Mouse (Mus musculus) embryonic facial prominence, embryonic 10.5 days (tissue): ENCODE results near the gene Uhrf2. TPM values are rescaled to one million over a fixed set of nuclear protein-coding genes. Genes with fewer than 3 reads are reported as not detected.
A peak's percentile ranks its signal among the peaks of the same experiment; 100 is the strongest.
"Not testable (repeated sequence)": the region's sequence is repeated elsewhere in the genome, so short reads cannot be mapped to it uniquely, and the experiment has no call there.

Experiments
- DNase-seq: peaks from one replicate; pipeline ENCODE4 v3.0.0-alpha.2; 2017; ENCODE audit warnings: low spot score
- H3K27ac ChIP-seq: fragments of 300-500 bp; sonication (generic); replicated peaks from 2 replicates; pipeline ENCODE4 v1.5.1; 2016; ENCODE audit warnings: mild to moderate bottlenecking
- H3K27me3 ChIP-seq: fragments of 300-500 bp; sonication (generic); replicated peaks from 2 replicates; pipeline ENCODE4 v1.6.1; 2016; ENCODE audit warnings: low read depth, mild to moderate bottlenecking; ENCODE audit not compliant: poor library complexity, severe bottlenecking
- H3K36me3 ChIP-seq: fragments of 300-500 bp; sonication (generic); replicated peaks from 2 replicates; pipeline ENCODE4 v1.6.1; 2016; ENCODE audit warnings: mild to moderate bottlenecking, moderate library complexity
- H3K4me1 ChIP-seq: fragments of 300-500 bp; sonication (generic); 2 replicates; pipeline ENCODE4 v1.6.1; 2016
- H3K4me3 ChIP-seq: fragments of 300-500 bp; sonication (generic); 2 replicates; pipeline ENCODE4 v1.5.1; 2016; ENCODE audit warnings: mild to moderate bottlenecking, moderate library complexity
- H3K9me3 ChIP-seq: fragments of 300-500 bp; sonication (generic); 2 replicates; pipeline ENCODE4 v1.6.1; 2016; ENCODE audit warnings: mild to moderate bottlenecking
- WGBS: fragments of 180-500 bp; shearing (Covaris S2); methylation state at CpG from one replicate; pipeline ENCODE4 v1.1.7; 2016; 5-methylcytosine and 5-hydroxymethylcytosine counted together
- polyA plus RNA-seq: library from polyadenylated mRNA; unstranded; fragments of >200 nt; fragmentation: Nextera tagmentation; extraction: Ambion mirVana; gene quantifications from 2 replicates; pipeline ENCODE4 v1.2.1, GENCODE M21; 2016

Uhrf2 gene
- polyA plus RNA-seq, result 84.7 and 85.7 TPM in 2 replicates

- H3K4me1 ChIP-seq, result peaks cover 36% of the 10 kb centered on the region
- peaks cover 8% of the 10 kb centered on the region; the same call in 1 of the 2 replicates for H3K36me3 ChIP-seq
- H3K27ac ChIP-seq, result peak within 1 kb of the TSS; percentile 98
- WGBS, result under 1% methylated on average over 74 of the region's 74 CpGs
- DNase-seq, result peak; percentile 98
- H3K4me3 ChIP-seq, result peak within 1 kb of the TSS; percentile 99
- no peaks in the 10 kb centered on the region for H3K27me3 ChIP-seq
- H3K9me3 ChIP-seq, result no peaks in the 10 kb centered on the region
These were observed at the start of gene Uhrf2 for GRCm38 (mm10) chr19:30029894-30030635. Gene Uhrf2, plus strand, starts transcription at chr19:30030513.

GRCm38 (mm10) chr19:29984208-29985005 is 45.9 kb upstream of the Uhrf2 start:
- Histone ChIP-seq H3K9me3 (no peaks in the 10 kb centered on the region), H3K4me1 (no peaks in the 10 kb centered on the region; the same call in 1 of the 2 replicates), H3K27me3 (no peaks in the 10 kb centered on the region), H3K27ac (no peak overlapping the region), H3K4me3 (no peak overlapping the region), H3K36me3 (no peaks in the 10 kb centered on the region)
- 73% methylated on average over 16 of the region's 16 CpGs for WGBS
- peak; percentile 10 for DNase-seq

GRCm38 (mm10) chr19:29986464-29987091 is 43.7 kb upstream of the Uhrf2 start:
- Histone ChIP-seq H3K4me1 (no peaks in the 10 kb centered on the region; the same call in 1 of the 2 replicates), H3K27me3 (no peaks in the 10 kb centered on the region), H3K27ac (no peak overlapping the region), H3K36me3 (no peaks in the 10 kb centered on the region), H3K9me3 (no peaks in the 10 kb centered on the region), H3K4me3 (no peak overlapping the region)
- no peak for DNase-seq
- 87% methylated on average over 12 of the region's 12 CpGs for whole genome bisulfite sequencing

DNA sequence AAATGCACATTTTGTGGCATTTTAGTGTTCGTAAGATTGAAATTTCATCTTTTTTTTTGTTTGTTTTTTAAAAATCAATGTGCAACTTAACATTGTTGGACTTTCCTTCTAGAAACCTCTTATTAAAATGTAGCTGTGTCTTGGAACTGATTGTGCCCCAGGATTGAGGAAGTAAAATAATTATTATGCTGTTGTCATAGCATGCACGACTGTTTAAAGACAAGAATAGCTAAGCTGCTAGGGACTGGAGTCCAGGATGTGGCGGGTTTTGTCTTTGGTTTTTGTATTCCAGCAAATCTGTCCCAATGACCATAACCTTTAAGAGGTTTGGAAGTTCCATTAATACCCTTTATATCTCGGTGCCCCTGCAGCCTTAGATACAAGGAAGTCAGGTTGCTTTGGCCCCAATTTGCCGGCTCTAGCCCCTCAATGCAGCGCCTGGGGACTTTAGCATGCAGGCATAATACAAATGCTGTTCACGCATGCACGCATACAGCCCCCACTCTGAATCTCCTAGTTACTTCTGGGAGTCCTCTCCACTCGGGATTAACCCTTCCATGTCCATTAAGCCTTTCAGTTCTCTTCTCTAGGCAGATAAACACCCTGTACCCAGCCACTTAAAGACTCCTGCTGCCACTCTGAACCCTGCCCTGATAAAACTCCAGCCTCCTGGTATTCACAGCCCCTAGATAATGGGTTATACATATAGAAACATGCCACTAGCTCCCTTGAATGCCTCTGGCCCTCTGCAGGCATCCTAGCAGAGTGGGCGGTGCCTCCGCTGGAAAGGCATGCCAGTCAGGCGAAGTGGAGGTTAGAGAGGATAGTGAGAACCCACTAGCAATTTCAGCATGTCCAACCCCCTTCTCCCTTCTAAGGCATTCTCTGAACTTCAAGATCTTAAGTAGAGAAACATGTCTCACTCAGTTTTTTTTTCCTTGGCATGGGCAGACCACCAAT is 29.6 kb upstream of the Uhrf2 start:
- Histone ChIP-seq H3K36me3 (no peaks in the 10 kb centered on the region), H3K9me3 (no peaks in the 10 kb centered on the region), H3K27ac (no peak overlapping the region), H3K4me3 (no peak overlapping the region), H3K4me1 (0 out of 2 replicates have a peak, but pooled peaks cover 5% of the 10 kb centered on the region), H3K27me3 (no peaks in the 10 kb centered on the region)
- DNase-seq, result no peak
- WGBS, result 70% methylated on average over 12 of the region's 12 CpGs

DNA sequence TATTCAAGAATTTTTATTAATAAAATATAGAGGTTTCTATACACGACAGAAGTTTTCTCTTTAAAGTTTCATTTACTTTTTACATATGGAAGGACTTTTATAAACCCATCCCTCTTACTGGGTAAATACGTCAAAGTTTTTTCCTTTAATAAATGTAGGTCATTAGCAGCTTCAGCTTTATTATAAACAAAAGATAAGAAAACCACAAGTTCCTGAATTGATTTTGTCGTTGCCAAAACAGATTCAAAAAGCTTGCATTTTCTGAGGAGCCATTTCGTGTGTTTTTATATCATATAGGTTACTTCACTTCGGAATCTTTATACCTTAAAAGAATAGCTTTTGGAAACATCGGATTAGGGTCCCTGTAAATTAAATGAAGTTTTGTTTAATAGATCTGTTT is 28.8 kb upstream of the Uhrf2 start:
- Histone ChIP-seq H3K9me3 (no peaks in the 10 kb centered on the region), H3K27me3 (no peaks in the 10 kb centered on the region), H3K4me1 (0 out of 2 replicates have a peak, but pooled peaks cover 5% of the 10 kb centered on the region), H3K36me3 (no peaks in the 10 kb centered on the region), H3K4me3 (no peak overlapping the region), H3K27ac (no peak overlapping the region)
- no peak for DNase-seq
- 86% methylated on average over 6 of the region's 6 CpGs for WGBS

- no peak within 1 kb of the TSS for H3K4me3 ChIP-seq
- 92% methylated on average over 9 of the region's 9 CpGs for WGBS
- no peaks in the 10 kb centered on the region for H3K36me3 ChIP-seq
- no peaks in the 10 kb centered on the region for H3K27me3 ChIP-seq
- no peak within 1 kb of the TSS for H3K27ac ChIP-seq
- H3K9me3 ChIP-seq, result no peaks in the 10 kb centered on the region
- no peak for DNase-seq
- H3K4me1 ChIP-seq, result 0 out of 2 replicates have a peak, but pooled peaks cover 5% of the 10 kb centered on the region
These were observed 26.7 kb upstream of the Uhrf2 start, which contains the start of gene Trpd52l3 for GRCm38 (mm10) chr19:30003621-30004020. Gene Trpd52l3, plus strand, starts transcription at chr19:30003790.

DNA sequence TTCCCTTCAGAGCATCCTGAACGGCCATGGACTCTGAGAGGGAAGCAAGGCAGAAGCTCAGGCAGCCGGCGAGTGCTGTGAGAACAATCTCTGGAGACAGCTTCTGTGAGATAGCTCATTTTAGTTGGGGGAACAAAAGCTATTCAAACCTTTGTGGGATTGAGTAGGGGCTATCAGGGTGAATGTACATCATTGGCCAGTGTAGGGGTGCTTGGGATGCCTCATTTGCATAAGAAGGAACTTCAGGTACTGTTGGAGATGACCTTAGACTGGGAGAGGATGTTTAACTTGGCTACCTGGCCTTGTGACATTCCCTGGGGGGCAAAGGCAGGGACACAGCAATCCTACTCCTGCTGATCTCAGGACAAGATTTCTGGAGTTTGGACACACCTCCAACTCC is 23.9 kb upstream of the Uhrf2 start:
- whole genome bisulfite sequencing, result 77% methylated on average over 3 of the region's 3 CpGs
- H3K4me3 ChIP-seq, result no peak overlapping the region
- H3K4me1 ChIP-seq, result no peaks in the 10 kb centered on the region
- DNase-seq, result no peak
- H3K36me3 ChIP-seq, result no peaks in the 10 kb centered on the region
- H3K27ac ChIP-seq, result no peak overlapping the region
- H3K27me3 ChIP-seq, result no peaks in the 10 kb centered on the region
- no peaks in the 10 kb centered on the region for H3K9me3 ChIP-seq

GRCm38 (mm10) chr19:30010520-30011296 is 19.6 kb upstream of the Uhrf2 start:
- WGBS, result 79% methylated on average over 13 of the region's 13 CpGs
- no peak overlapping the region for H3K4me3 ChIP-seq

DNA sequence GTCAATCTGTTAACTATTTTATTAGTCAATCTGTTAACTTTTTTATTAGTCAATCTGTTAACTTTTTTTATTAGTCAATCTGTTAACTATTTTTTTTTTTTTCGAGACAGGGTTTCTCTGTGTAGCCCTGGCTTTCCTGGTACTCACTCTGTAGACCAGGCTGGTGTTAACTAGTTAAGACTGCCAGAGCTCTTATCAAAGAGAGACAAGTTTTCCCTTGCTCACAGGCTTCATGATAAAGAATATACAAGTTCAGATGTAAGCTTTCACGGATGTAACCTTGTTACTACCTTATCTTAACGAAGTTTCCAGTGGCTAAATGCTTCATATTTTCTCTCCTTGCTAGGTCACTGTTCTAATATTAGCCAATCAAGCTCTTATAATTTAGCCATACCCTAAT is 16.0 kb upstream of the Uhrf2 start:
- DNase-seq, result no peak
- no peak overlapping the region for H3K4me3 ChIP-seq
- 0 out of 2 replicates have a peak, but pooled peaks cover 8% of the 10 kb centered on the region for H3K4me1 ChIP-seq
- H3K9me3 ChIP-seq, result no peaks in the 10 kb centered on the region
- no peaks in the 10 kb centered on the region for H3K27me3 ChIP-seq
- H3K27ac ChIP-seq, result no peak overlapping the region
- no peaks in the 10 kb centered on the region for H3K36me3 ChIP-seq
- 79% methylated on average over 3 of the region's 3 CpGs for WGBS

More at GRCm38 (mm10) chr19:30010520-30011296, 19.6 kb upstream of the Uhrf2 start:
- Histone ChIP-seq H3K27ac (no peak overlapping the region), H3K9me3 (no peaks in the 10 kb centered on the region), H3K27me3 (no peaks in the 10 kb centered on the region), H3K4me1 (0 out of 2 replicates have a peak, but pooled peaks cover 8% of the 10 kb centered on the region), H3K36me3 (no peaks in the 10 kb centered on the region)
- DNase-seq, result no peak

- no peak overlapping the region for H3K4me3 ChIP-seq
- no peak overlapping the region for H3K27ac ChIP-seq
These were observed 14.2 kb upstream of the Uhrf2 start for GRCm38 (mm10) chr19:30016156-30016555.

GRCm38 (mm10) chr19:30023419-30023818 is 6.9 kb upstream of the Uhrf2 start:
- 95% methylated on average over 10 of the region's 10 CpGs for WGBS
- H3K27ac ChIP-seq, H3K4me3 ChIP-seq, H3K4me1 ChIP-seq, H3K27me3 ChIP-seq, DNase-seq, H3K36me3 ChIP-seq, H3K9me3 ChIP-seq: not testable (repeated sequence)

More at GRCm38 (mm10) chr19:30016156-30016555, 14.2 kb upstream of the Uhrf2 start:
- no peaks in the 10 kb centered on the region for H3K27me3 ChIP-seq
- no peaks in the 10 kb centered on the region for H3K9me3 ChIP-seq
- no peaks in the 10 kb centered on the region for H3K36me3 ChIP-seq
- no peak for DNase-seq
- WGBS, result 84% methylated on average over 6 of the region's 6 CpGs
- 0 out of 2 replicates have a peak, but pooled peaks cover 8% of the 10 kb centered on the region for H3K4me1 ChIP-seq
